Mouse (Mus musculus) MEL (cell line): ENCODE results near the gene Bcl3. TPM values are rescaled to one million over a fixed set of nuclear protein-coding genes. Genes with fewer than 3 reads are reported as not detected.

Experiments
- DNase-seq: peaks from one replicate; pipeline ENCODE4 v3.0.0; 2011; ENCODE audit warnings: low read depth, low spot score
- H3K27ac ChIP-seq: 2 replicates; pipeline ENCODE4 v1.5.1; 2012; ENCODE audit warnings: low read depth, mild to moderate bottlenecking, control low read depth, low read length, moderate library complexity; ENCODE audit not compliant: control insufficient read depth
- H3K27me3 ChIP-seq, 2 experiments: fragments of 150-350 bp in 1 of 2; sonication (generic) in 1 of 2; 2 replicates each; pipeline ENCODE4 v1.6.1; 2012; ENCODE audit warnings: low read length in 2 of 2, mild to moderate bottlenecking in 2 of 2, improper control_type of control experiment in 1 of 2, moderate library complexity in 1 of 2; ENCODE audit not compliant: insufficient read depth in 2 of 2, control insufficient read depth in 1 of 2
- H3K36me3 ChIP-seq, 2 experiments: 2 replicates each; pipeline ENCODE4 v1.6.1; 2012 to 2014; ENCODE audit warnings: low read length in 2 of 2, improper control_type of control experiment in 1 of 2, inconsistent platforms in 1 of 2, mild to moderate bottlenecking in 1 of 2; ENCODE audit not compliant: insufficient read depth in 2 of 2, control insufficient read depth in 1 of 2
- H3K4me1 ChIP-seq, 2 experiments: fragments of 150-350 bp in 1 of 2; sonication (generic) in 1 of 2; 2 replicates each; pipeline ENCODE4 v1.6.1; 2012; ENCODE audit warnings: low read length in 2 of 2, improper control_type of control experiment in 1 of 2, mild to moderate bottlenecking in 1 of 2; ENCODE audit not compliant: insufficient read depth in 2 of 2, control insufficient read depth in 1 of 2
- H3K4me3 ChIP-seq, 2 experiments: fragments of 150-350 bp in 1 of 2; sonication (generic) in 1 of 2; 2 replicates each; pipeline ENCODE4 v1.5.1; 2012; ENCODE audit warnings: low read depth in 2 of 2, low read length in 2 of 2, mild to moderate bottlenecking in 2 of 2, moderate library complexity in 2 of 2, control low read depth in 1 of 2, improper control_type of control experiment in 1 of 2; ENCODE audit not compliant: control insufficient read depth in 1 of 2, insufficient read depth in 1 of 2
- H3K79me2 ChIP-seq: 2 replicates; pipeline ENCODE4 v1.6.1; 2012; ENCODE audit warnings: mild to moderate bottlenecking, low read length, moderate library complexity; ENCODE audit not compliant: control insufficient read depth, poor library complexity, insufficient read depth
- H3K9ac ChIP-seq: 2 replicates; pipeline ENCODE4 v1.6.1; 2012; ENCODE audit warnings: low read depth, mild to moderate bottlenecking, control low read depth, low read length, moderate library complexity; ENCODE audit not compliant: control insufficient read depth, poor library complexity, severe bottlenecking
- H3K9me3 ChIP-seq: fragments of 150-350 bp; sonication (generic); replicated peaks from 2 replicates; pipeline ENCODE4 v1.6.1; 2012; ENCODE audit warnings: mild to moderate bottlenecking, low read length, improper control_type of control experiment, moderate library complexity; ENCODE audit not compliant: insufficient read depth
- BHLHE40 ChIP-seq: IDR thresholded peaks from 2 replicates; pipeline ENCODE4 v1.6.1; 2012; ENCODE audit warnings: low read depth, mild to moderate bottlenecking, inconsistent platforms, low read length, improper control_type of control experiment, borderline replicate concordance
- CHD2 ChIP-seq: IDR thresholded peaks from 2 replicates; pipeline ENCODE4 v1.6.1; 2011; ENCODE audit warnings: low read length, improper control_type of control experiment
- E2F4 ChIP-seq: IDR thresholded peaks from 2 replicates; pipeline ENCODE4 v1.6.1; 2011; ENCODE audit warnings: low read depth, low read length, improper control_type of control experiment, borderline replicate concordance
- ETS1 ChIP-seq: IDR thresholded peaks from 2 replicates; pipeline ENCODE4 v1.6.1; 2012; ENCODE audit warnings: low read depth, mild to moderate bottlenecking, inconsistent platforms, low read length, improper control_type of control experiment, moderate library complexity
- HCFC1 ChIP-seq: IDR thresholded peaks from 2 replicates; pipeline ENCODE4 v1.6.1; 2012; ENCODE audit warnings: low read depth, mild to moderate bottlenecking, inconsistent platforms, low read length, improper control_type of control experiment, moderate library complexity
- MXI1 ChIP-seq: IDR thresholded peaks from 2 replicates; pipeline ENCODE4 v1.6.1; 2011; ENCODE audit warnings: mild to moderate bottlenecking, low read depth, low read length, improper control_type of control experiment
- POLR2A ChIP-seq, 2 experiments: IDR thresholded peaks; 2 replicates each; pipeline ENCODE4 v1.6.1; 2011 to 2012; ENCODE audit warnings: low read length in 2 of 2, mild to moderate bottlenecking in 2 of 2, control low read depth in 1 of 2, improper control_type of control experiment in 1 of 2, low read depth in 1 of 2, moderate library complexity in 1 of 2; ENCODE audit not compliant: control insufficient read depth in 1 of 2, insufficient read depth in 1 of 2, poor library complexity in 1 of 2
- POLR2AphosphoS2 ChIP-seq: IDR thresholded peaks from 2 replicates; pipeline ENCODE4 v1.6.1; 2011; ENCODE audit warnings: low read length, improper control_type of control experiment
- RAD21 ChIP-seq: IDR thresholded peaks from 2 replicates; pipeline ENCODE4 v1.6.1; 2011; ENCODE audit warnings: mild to moderate bottlenecking, low read depth, low read length, improper control_type of control experiment
- SIN3A ChIP-seq: IDR thresholded peaks from 2 replicates; pipeline ENCODE4 v1.6.1; 2012; ENCODE audit warnings: low read length, improper control_type of control experiment, inconsistent platforms
- TAL1 ChIP-seq: IDR thresholded peaks from 2 replicates; pipeline ENCODE4 v1.6.1; 2012; ENCODE audit warnings: mild to moderate bottlenecking, inconsistent platforms, low read length, moderate library complexity, mixed read lengths
- USF1 ChIP-seq: IDR thresholded peaks from 2 replicates; pipeline ENCODE4 v1.6.1; 2014; ENCODE audit warnings: low read depth, mild to moderate bottlenecking, inconsistent platforms, low read length, improper control_type of control experiment, moderate library complexity
- USF2 ChIP-seq, 2 experiments: IDR thresholded peaks; 2 replicates each; pipeline ENCODE4 v1.6.1; 2011 to 2012; ENCODE audit warnings: improper control_type of control experiment in 2 of 2, low read length in 2 of 2, borderline replicate concordance in 1 of 2, inconsistent platforms in 1 of 2, low read depth in 1 of 2, mild to moderate bottlenecking in 1 of 2; ENCODE audit not compliant: insufficient read depth in 1 of 2
- ZMIZ1 ChIP-seq: IDR thresholded peaks from 2 replicates; pipeline ENCODE4 v1.6.1; 2012; ENCODE audit warnings: low read depth, mild to moderate bottlenecking, inconsistent platforms, low read length, improper control_type of control experiment, moderate library complexity
- polyA plus RNA-seq, 2 experiments: library from polyadenylated mRNA; stranded (reverse) in 1 of 2; unstranded in 1 of 2; fragments of >175 nt in 1 of 2; fragments of >200 nt in 1 of 2; gene quantifications; 2 replicates each; pipeline versions ENCODE4 v1.2.1 to v1.2.4; 2012; ENCODE audit warnings: low replicate concordance in 2 of 2, low read depth in 1 of 2; ENCODE audit not compliant: insufficient read length in 2 of 2, insufficient read depth in 1 of 2, missing spikeins in 1 of 2
- total RNA-seq: library from RNA; depleted of rRNA; stranded (reverse); fragments of 300-350 nt; gene quantifications from 2 replicates; pipeline ENCODE4 v1.2.3, GENCODE M21; 2012

Bcl3 gene
- total and polyA plus RNA-seq, 3 experiments = 2.7 to 6.7 TPM; not detected in 1

DNA sequence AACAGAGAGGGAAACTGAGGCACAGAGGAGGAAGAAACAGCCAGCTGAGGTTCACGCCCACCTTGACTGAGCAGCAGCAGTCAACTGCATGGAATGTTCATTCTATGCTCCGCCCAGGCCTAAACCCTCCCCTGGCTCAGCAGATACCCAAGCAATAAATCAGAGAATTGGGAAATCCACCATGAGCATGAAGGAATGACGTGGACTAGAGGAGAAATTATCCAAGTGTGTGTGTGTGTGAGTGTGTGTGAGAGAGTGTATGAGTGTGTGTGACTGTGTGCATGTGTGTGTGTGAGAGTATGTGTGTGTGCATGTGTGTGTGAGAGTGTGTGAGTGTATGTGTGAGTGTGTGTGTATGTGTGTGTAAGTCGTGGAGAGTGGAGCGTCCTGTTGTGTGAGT lies 4.1 kb downstream of the Bcl3 start:
- Histone ChIP-seq H3K27ac (no peak overlapping the region), H3K27me3 (no peaks in the 10 kb centered on the region), H3K9ac (no peak overlapping the region), H3K4me3 (no peak overlapping the region), H3K9me3 (no peaks in the 10 kb centered on the region), H3K79me2 (no peaks in the 10 kb centered on the region; the same call in 1 of the 2 replicates), H3K36me3 (peaks cover 0 to 7% of the 10 kb centered on the region in 2 experiments; a peak in 2 of 4 replicates), H3K4me1 (peaks cover 13 to 26% of the 10 kb centered on the region in 2 experiments)
- DNase-seq = no peak
- TF ChIP-seq USF1 = no peak
- TF ChIP-seq CHD2 = no peak
- no peak for TF ChIP-seq RAD21
- TF ChIP-seq USF2 (IDR thresholded peaks at IDR 0.05; ENCODE audit: borderline replicate concordance in 1 of 2, insufficient read depth in 1 of 2, low read depth in 1 of 2, low read length in 2 of 2) = no peak
- TF ChIP-seq MXI1 = no peak
- no peak for TF ChIP-seq SIN3A
- no peak for TF ChIP-seq HCFC1
- no peak for TF ChIP-seq ZMIZ1
- TF ChIP-seq POLR2A (IDR thresholded peaks at IDR 0.05; ENCODE audit: control insufficient read depth in 1 of 2, insufficient read depth in 1 of 2, low read depth in 1 of 2, low read length in 2 of 2, poor library complexity in 1 of 2) = no peak
- TF ChIP-seq E2F4 = no peak
- TF ChIP-seq BHLHE40 = no peak
- no peak for TF ChIP-seq ETS1
- TF ChIP-seq POLR2AphosphoS2 = no peak

DNA sequence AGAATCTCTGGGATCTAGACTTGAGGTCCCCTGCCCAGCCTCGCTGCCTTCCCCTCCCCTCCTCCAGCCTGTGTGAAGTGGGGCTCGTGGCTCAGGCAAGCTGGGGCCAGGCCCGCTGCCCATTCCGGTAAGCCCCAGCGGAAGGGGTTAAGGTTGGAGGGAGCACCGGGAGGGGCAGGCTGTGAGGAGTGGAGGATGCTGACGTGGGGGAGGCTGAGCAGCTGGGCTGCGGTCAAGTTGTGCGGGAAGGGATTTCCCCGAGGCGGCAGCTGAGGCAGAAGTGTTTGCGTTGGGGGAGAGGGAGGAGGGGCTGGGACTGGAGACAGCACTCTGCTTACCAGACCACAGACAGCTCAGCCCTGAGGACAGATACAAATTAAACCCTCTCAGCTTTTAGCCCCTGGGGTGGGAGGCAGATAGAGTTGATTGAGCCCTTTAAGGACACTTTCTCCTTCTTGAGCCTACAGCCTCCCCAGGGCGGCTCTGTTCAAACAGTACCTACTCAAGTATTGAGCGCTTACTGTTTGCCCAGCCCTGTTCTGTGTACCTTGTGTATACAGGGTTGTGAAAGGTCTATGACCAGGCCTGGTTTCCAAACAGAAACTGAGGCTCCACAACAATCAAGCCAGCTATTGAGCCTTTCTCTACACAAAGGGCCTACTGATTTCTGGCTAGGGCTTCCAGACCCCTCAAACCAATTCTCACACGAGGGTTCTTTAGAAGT lies 5.0 kb downstream of the Bcl3 start:
- no peak overlapping the region for H3K9ac ChIP-seq
- H3K9me3 ChIP-seq = no peaks in the 10 kb centered on the region
- peaks cover 20 to 28% of the 10 kb centered on the region in 2 experiments for H3K4me1 ChIP-seq
- no peak overlapping the region for H3K27ac ChIP-seq
- TF ChIP-seq HCFC1 (no peak), TAL1 (no peak), ETS1 (peak; percentile 64; the same call in 1 of the 2 replicates)
- H3K79me2 ChIP-seq = no peaks in the 10 kb centered on the region; the same call in 1 of the 2 replicates
- H3K27me3 ChIP-seq = no peaks in the 10 kb centered on the region
- H3K4me3 ChIP-seq = no peak overlapping the region
- DNase-seq = no peak
- H3K36me3 ChIP-seq = peaks cover 0 to 14% of the 10 kb centered on the region in 2 experiments; a peak in 2 of 4 replicates
